Mouse (Mus musculus) heart, postnatal 4 days (tissue): ENCODE results near the gene Klk8. TPM values are rescaled to one million over a fixed set of nuclear protein-coding genes. Genes with fewer than 3 reads are reported as not detected.

Source experiments
- DNase-seq: peaks from one replicate; pipeline ENCODE4 v3.0.0; 2021
- total RNA-seq, 2 experiments: library from RNA; stranded (reverse); gene quantifications; 2 replicates each; pipeline ENCODE4 v1.2.3; 2021

Gene Klk8
- total RNA-seq, result 10 to 100 TPM; 10.6 to 17.4 TPM

GRCm38 (mm10) chr7:43797333-43797769 lies at the start of gene Klk8:
Klk8 (plus strand) TSS chr7:43797577.
- DNase-seq, result no peak

GRCm38 (mm10) chr7:43747788-43748187 lies 49.6 kb upstream of the Klk8 start:
- DNase-seq, result peak; percentile 34

DNA sequence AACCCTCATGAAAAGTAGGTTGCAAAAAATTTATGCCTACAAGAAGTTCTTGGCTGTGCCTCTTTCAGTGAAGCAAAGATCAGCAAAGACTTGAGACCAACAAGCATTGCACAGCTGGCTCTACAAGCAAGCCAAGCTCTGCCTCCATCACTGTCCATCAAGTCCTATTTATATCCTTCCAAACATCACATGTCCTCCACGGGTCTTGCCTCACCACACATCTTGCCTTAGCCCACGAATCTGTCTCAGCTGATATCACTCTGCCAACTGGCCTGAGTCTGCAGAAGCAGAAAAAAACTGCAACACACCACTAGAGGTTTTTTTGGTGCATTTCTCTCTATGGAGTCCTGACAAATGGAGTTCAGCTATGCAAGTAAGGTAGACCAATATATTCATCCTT lies 44.6 kb upstream of the Klk8 start:
- no peak for DNase-seq

DNA sequence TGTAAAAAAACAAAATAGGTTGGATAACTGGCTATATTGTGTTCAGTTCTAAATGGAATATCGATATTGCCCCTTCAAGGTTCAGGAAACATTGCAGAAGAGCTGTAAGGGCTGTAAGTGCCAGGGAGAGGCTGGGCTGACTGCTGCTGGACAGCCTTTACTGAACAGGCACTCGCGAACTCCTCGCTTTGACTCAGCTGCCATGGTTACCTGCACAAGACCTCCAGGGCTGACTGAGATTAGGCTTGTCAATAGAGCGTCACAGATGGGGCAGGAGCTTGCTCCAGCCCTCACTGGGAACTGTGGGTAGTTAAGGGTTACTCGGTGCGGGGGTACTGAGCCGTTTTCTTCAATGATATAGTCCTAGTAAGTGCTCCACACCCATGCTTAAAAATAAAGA lies 30.9 kb upstream of the Klk8 start:
- no peak for DNase-seq

DNA sequence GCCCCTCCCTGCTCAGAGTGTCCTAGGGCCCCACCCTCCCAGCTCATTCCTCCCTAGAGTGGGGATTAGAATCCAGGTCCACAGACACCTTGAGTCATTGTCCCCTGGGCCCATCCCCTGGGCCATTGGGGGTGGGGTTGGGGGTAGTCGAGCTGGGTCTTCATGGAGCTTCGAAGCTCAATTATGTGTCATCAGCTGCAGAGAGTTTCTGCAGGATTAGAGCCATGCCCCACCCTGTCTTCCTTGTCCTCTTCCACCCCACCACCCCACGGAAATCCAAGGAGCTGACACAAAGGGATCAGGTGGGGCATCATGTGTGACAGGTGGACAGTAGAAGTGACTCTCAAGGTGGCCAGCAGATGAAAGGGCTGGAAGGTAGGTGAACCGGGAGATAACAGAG lies 28.8 kb upstream of the Klk8 start, which contains the start of gene Klk12:
TSS of gene Klk12 (plus strand) at position 301 of the 400 bp plus-strand sequence.
- DNase-seq, result no peak

- DNase-seq, result no peak
Observed at GRCm38 (mm10) chr7:43769636-43770035, 27.7 kb upstream of the Klk8 start.

- DNase-seq, result peak; percentile 2
Observed at GRCm38 (mm10) chr7:43770701-43771100, 26.7 kb upstream of the Klk8 start.

GRCm38 (mm10) chr7:43771916-43772315 lies 25.5 kb upstream of the Klk8 start:
- DNase-seq, result no peak

GRCm38 (mm10) chr7:43772901-43773300 lies 24.5 kb upstream of the Klk8 start:
- peak; percentile 1 for DNase-seq

GRCm38 (mm10) chr7:43774364-43774763 lies 23.0 kb upstream of the Klk8 start, which contains the start of gene Klk11:
Klk11 (plus strand) TSS chr7:43774604.
- peak; percentile 3 for DNase-seq

DNA sequence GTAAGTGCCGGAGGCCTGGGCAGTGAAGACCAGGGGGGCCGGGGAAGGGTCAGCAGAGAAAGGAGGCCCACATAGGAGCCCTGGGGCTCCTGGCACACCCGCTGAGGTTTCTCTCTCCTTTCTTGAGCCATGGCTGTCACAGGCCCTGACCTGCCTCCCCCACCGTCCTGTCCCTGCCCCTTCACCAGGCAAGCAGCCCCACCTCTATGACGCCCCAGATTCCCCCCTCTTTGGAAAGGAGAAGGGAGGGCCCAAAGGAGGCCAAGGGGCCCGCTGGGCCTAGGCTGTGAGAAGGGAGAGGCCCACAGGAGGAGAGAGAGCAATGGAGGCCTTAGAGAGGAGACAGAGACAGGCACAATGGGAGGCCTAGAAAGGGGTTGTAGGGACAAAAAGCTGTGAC lies 22.6 kb upstream of the Klk8 start:
- peak; percentile 2 for DNase-seq

DNA sequence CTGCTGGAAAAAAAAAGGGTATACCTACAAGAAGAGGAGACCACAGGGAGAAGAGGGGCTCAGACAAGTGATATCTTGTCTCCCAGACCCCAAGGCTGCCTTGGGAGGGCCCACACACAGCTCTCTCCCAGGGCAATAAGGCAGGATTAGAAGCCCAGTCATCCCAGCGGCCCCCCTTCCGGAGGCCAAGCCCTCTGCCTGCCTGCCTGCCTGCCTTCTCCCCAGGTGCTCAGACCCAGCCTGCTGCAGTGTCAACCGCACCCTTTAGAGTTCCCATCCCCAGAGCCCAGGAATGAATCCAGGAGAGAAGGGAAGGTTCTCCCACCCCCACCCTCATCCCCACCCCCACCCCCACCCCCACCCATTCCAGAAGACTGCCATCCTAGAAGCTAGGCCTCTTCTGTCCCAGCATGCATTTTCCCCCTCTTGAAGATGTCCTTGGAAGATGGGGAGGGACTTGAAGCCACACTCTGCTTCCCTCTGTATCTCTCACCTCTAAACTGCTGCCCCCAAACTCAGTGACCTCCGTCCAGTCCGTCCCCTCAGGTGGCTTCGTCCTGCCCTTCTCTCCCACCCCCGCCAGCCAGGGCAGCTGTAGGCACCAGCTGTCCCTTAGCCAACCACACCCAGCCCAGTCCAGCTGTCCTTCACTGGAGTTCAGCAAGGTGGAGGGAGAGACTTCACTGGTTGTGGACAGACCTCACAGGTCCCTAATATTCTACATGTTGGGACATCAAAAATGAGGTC lies 21.9 kb upstream of the Klk8 start:
- peak; percentile 2 for DNase-seq

DNA sequence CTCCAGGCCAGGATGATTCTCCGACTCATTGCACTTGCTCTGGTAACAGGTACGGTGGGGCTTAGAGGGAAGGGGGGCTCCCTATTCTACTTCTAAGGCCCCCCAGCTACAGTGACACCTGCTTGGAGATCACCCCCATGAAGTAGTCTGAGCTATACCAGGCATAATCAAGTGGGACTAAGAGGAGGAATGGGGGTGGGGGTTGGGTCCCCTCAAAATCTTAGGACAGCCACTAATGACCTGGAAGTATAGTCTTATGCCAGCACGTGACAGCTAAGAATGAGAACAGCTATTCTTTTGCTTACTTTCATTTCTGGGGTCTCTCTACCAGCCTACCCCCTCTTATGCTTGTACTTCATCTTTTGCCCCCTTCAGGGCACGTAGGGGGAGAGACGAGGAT lies 20.9 kb upstream of the Klk8 start:
- DNase-seq, result no peak

GRCm38 (mm10) chr7:43777423-43777822 lies 20.0 kb upstream of the Klk8 start:
- peak; percentile 1 for DNase-seq

GRCm38 (mm10) chr7:43778176-43778970 lies 19.0 kb upstream of the Klk8 start:
- DNase-seq, result no peak

DNA sequence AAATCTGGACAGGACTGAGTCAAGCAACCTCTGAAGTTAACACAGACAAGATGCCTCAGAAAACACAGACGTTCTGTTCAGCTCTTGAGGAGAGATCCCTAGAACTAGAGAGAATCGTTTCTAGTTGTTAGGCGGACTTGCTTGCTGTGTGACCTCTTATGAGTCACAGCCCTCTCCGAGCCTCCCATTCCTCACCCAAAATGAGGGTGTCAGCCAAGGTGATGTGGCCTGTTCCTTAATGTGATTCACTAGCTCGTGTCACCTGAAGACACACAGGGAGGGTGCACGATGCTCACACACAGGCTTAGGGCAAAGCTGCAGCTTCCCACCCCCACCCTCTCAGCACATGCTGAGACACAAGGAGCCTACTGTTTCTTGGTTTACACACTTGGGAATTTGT lies 17.1 kb upstream of the Klk8 start:
- DNase-seq, result no peak

DNA sequence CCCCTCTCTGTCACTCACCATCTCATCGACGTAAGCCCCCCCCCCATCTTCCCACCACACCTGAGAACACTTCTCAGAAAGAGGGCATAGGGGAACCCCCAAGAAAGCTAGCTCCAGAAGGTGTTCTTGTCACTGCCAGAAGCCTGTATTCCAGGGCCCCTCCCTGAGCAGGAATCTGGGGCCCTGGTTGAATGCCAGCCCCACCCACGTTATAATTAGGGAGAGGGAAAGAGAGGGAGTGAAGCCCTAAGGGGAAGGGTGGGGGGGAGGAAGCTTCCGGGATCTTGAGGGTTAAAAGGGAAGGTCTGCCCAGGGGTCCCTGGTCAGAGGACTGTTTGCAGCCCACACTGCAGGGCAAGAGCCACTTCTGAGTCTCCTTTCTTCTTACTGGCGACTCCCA lies 16.6 kb upstream of the Klk8 start, which contains the start of gene Klk10:
TSS of gene Klk10 (plus strand) at position 290 of the 400 bp plus-strand sequence.
- DNase-seq, result no peak

GRCm38 (mm10) chr7:43781541-43781940 lies 15.8 kb upstream of the Klk8 start:
- no peak for DNase-seq

- peak; percentile 86 for DNase-seq
Observed at GRCm38 (mm10) chr7:43782275-43783265, 14.8 kb upstream of the Klk8 start.

- no peak for DNase-seq
Observed at GRCm38 (mm10) chr7:43785286-43785685, 12.1 kb upstream of the Klk8 start.

DNA sequence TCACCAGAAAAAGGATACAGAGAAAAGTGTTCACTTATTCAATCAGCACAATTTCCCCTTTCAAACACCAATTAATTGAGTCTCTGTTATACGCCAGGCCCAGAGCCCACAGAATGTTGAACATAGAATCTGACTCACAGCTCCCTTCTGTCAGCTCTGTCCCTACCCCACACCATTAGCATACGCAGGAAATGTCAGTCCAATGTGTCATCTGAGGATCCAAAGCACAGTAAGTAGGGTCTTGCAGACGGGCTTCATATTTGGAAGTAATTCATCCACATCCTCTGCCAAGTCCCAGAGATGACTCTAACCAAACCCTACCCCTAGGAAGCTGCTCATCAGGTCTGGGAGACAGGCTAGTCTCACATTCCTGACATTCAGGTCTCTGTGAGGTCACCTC lies 9.3 kb upstream of the Klk8 start:
- DNase-seq, result no peak

- DNase-seq, result no peak
Observed at GRCm38 (mm10) chr7:43789295-43789694, 8.1 kb upstream of the Klk8 start.
